Mouse (Mus musculus): ENCODE measurements around the gene Accsl.

DNA sequence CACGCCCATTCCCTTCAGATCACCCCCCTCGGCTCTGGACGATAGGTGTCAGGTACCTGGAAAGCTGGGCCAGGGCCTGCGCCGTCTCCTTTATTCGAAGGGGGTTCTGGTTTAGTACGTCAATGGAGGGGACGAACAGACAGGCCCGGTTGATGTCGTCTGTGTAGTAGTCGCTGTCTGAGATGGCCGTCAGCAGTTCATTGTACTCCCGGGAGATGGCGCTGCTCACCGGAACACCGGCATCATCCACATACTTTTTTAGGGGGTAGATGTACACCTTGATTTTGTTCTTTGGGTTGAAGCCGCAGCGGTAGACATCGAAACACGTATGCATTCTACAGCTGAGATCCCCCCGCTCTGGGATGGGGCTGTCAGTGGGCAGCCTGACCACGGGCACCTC is 55.6 kb downstream of the Accsl start:
- TF ChIP-seq POLR2A (IDR thresholded peaks at IDR 0.05; ENCODE audit: extremely low read depth, insufficient read depth, low read length) (no peak), CTCF (IDR thresholded peaks at IDR 0.05; ENCODE audit: extremely low read depth, insufficient read depth, low read length) (no peak)
